Mouse (Mus musculus) 3134 (cell line): ENCODE measurements around the gene Gnai2.
A peak's percentile ranks its signal among the peaks of the same experiment; 100 is the strongest.

Experiments used
- DNase-seq: peaks from one replicate; pipeline ENCODE4 v3.0.0-alpha.2; 2011; ENCODE audit warnings: low spot score; ENCODE audit not compliant: insufficient read length; ENCODE audit errors: extremely low read depth

Gene Gnai2

DNA sequence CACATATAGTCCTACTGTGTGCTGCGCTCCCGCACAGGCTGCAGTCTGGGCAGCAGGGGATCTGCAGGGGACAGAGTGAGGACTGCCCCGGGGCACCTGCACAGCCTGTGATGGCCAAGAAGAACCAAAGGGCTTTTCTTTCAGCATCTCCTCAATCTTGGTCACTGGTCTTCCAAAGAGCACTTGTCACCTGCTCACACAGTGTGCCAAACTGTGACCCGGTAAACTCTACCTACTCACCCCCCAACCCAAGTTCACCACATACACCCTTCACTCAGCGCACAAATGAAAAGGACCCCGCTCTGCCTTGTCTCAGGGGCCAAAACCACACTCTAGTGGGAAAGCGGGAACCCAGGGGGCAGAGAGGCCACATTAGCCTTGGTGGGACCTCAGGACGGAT is 3.3 kb downstream of the Gnai2 start:
- DNase-seq = no peak

DNA sequence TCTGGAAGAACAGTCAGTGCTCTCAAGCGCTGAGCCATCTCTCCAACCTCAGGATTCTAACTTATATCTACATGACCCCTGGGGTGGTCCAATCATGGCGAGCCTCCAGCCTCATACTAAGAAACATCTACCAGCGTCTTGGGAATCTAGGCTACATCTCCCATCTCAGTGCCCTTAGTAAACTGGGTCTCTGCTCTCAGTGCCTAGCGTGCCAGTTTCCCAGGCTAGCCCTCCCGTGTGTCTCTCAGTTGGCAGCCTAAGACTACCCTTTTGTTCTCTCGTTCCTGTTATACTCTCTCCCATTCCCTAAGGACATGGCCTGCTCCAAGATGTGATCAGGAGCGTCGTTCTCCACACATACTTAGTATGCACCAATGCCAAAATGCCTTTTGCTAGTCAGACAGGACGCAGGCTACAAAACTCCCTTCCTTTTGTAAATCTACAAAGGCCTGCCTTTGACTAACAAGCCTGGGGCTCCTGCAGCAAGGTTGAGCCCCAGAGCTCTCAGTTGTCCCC is 3.8 kb downstream of the Gnai2 start:
- DNase-seq = no peak

DNA sequence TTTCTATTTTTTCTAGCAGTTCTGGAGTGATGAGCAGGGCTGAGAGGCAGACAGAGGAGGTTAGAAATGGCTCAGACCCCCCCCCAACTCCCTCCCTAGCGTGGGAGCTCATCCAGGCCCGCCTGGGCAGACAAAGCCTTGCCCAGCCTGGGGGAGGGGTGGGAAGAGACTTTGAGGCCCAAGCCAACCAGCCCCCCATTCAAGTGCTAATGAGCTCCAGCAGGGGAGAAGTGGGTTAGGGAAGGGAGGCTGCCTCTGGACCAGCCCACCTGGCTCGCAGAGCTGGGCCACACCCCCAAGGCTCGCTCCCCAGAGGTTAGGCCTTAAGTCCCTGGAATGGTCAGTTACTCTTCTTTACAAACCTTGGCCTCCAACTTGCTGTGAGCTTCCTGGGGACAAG is 4.6 kb downstream of the Gnai2 start:
- peak; percentile 50 for DNase-seq

DNA sequence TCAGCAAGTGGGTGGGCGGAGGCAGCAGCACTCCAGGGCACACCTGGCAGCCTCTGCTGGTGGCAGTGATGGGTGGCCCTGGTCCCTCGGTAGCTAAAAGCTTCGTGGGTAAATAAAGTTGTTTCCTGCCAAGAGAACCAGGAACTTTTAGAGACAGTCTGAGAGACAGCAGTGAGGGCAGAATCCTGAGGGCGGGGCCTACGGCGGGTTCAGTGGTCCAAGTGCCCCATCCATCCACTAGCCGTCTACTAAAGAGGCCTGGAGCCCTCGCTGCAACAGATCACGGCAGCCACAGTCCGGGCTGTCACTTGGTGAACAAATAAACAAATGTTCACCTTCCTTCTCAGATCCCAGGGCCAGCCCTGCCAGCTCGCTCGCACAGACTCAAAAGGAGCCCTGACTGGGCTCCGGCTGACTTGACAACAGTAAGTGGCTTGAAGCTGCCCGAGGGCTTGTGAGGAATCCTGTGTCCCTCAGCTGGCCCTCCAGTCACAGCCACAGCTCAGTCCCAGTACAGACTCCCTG is 5.2 kb downstream of the Gnai2 start:
- DNase-seq = peak; percentile 51

DNA sequence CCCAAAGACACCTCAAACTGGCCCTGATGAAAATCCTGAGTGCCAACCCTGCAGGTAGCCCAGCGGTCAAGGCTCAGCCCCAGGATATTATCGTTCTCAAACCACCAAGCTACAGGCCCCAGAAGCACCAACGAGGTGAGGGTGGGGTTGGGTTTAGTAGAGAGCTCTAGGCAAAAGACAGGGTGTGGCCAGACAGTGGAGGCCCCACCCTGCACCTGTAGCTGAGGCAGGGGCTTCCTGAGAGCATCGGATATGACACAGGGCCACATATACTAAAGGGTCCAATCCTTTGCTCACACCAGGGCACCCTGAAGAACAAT is 5.8 kb downstream of the Gnai2 start:
- no peak for DNase-seq

DNA sequence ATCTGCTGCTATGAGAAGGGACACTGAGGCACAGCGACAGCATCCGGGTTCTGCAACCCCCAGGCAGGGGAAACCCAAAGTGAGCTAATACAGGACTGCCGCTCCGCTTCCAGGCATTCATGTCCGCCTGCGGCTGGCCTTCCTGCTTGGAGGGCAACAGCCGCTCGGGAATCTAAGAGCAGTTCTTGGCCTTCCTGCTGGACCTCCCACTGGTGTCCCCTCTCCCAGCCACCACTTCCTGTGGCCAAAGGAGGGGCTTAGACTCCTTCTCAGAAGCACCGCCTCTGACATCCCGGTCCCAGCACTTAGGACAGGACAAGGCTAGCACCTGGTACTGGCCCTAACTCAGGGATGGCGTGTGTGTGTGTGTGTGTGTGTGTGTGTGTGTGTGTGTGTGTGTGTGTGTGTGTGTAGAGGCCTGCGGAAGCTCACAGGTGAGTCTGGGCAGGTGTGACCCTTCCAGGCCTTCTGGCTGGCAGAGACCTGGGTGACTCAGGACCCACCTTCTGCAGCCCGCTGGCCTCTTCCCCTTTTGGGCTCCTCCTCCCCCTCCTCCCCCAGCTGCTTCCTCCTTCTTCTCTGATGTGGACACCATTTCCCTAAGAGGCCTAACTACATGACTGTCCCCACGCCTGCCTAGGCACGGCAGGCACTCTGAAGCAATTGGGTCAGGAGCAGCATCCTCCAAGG is 6.3 kb downstream of the Gnai2 start:
- DNase-seq = no peak

DNA sequence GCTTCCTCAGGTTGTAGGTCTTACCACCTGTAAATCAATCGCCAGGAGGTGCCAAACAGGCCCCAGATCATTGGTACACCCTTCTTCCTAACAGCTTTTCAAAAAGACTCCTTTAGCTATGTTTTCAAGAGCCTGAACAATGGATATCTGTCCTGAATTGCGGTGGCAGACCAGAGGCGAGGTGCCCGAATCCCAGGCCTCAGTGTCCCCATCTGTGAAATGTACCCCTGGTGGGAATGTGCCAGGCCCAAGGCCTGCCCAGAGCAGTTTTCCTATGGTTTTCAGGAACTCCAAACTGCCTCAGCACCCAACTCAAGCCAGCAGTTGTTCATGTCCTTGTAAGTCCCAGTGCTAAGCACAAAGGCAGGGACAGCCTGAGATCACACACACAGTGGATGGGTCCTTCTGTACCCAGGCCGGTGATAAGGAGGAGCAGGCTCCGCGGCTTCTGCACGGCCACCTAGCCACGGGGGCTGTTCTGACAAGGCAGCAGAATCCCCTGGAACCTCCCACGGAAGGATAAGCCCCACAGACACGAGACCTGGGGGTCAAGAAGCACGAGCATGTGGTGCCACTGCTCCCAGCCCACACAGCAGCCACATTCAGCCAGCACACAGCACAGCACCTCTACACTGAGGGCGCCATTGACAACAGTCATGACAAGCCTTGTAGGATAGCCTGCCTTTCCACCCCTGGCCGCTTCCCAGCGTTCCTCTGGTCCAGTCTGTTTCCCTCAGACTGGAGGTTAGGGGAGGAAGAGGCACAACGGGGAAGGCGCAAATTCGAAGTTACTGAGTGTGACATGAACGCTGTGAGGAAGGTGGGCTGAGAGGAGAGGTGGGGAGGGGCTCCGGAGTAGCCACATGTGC is 7.5 kb downstream of the Gnai2 start:
- no peak for DNase-seq

DNA sequence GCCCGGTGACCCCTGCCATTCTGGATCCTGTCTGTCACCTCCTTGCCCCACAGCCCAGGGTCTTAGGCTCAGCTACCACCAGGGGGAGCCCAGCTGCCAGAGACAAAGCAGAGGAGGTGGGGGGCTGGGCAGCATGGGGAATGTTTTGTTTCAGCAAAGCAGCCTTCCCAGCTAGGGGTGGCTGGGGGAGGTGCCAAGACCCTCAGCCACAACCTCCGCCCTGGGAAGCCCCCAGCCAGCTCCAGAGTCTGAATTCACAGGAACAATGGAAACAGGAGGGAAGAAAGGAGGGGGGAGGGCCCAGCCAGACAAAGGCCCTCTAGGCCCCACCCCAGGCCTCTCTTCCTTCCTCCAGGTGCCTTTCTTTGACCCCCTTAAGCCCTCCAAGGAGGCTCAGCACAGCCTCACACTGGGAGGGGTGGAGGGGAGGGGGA is 8.3 kb downstream of the Gnai2 start:
- DNase-seq = no peak

DNA sequence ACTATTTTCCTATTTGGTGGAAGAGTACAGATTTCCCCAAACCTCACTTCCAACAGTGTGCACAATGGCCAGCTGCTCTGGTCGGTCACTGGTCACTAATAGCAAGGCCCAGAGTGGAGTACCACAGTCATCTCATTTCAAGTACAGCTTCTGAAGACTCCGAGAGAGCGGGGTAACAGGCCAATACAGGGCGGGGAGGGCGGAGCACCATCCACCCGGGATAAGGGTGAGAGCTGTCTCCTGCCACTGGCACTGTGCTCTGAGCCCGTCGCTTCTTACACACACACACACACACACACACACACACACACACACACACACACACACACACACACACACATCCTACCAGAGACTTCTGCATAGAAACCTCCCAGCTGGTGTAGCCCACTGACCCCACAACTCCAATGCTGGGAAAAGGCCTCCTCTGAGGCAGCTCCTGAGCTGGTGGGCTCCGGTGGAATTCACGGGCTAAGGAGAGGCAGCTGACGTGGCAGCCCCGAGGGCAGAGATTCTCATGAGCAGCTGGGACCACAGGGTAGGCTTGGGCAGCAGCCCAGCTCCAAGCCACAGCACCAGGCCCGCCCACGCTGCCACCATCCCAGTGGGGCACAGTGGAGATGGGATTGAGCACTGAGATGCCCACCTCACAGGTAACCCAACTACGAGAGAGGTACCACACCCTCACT is 8.9 kb downstream of the Gnai2 start:
- peak; percentile 89 for DNase-seq

DNA sequence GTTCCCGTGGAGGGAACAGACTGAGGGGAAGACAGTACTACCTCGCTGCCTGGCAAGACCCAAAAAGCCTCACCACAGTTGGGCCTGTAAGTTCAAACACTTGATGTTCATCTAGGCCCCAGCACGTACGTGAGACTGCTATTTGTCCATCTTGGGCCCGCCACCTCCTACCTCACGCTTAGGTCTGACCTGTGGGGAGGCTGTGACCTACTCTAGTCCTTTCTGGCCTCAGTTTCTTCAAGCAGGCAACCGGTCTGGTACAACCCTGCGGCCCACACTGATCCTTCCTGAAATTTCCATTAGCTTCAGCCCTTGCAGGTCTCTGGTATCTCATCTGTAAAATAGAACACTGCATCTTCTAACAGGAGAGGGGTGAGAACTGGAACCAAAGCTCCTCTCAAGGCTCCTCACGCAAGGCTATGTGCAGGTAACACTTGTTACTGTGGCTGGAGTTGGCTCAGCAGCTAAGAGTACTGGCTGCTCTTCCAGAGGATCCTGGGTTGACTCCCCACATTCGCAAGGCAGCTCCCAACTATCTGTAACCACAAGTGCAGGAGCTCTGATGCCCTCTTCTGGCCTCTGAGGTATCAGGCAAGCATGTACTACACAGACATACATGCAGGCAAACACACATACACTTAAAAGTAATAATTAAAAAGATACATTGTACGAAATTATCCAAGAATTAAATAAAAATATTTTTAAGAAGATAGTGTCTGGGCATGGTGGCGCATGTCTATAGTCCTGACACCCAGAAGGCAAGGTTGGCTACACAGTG is 9.6 kb downstream of the Gnai2 start:
- DNase-seq = no peak

DNA sequence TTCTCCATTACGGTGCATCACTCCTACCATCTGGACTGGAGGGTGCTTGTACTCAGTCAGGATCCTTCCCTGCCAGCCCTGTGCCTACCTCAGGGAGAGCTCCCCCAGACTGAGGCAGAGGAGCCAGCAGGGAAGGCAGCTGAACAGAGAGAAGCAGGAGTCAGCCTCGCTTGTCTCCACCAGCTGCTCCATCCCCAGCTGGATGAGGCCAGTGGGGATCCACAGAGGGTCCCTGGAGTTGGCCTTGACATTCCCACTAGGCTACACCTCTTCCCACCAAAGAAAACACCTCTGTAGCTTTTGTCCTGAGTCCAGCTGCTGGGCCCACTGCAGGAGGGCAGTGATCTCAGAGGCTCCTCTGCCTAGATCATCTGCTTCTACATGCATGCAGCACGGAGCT is 10.2 kb downstream of the Gnai2 start:
- DNase-seq = no peak

DNA sequence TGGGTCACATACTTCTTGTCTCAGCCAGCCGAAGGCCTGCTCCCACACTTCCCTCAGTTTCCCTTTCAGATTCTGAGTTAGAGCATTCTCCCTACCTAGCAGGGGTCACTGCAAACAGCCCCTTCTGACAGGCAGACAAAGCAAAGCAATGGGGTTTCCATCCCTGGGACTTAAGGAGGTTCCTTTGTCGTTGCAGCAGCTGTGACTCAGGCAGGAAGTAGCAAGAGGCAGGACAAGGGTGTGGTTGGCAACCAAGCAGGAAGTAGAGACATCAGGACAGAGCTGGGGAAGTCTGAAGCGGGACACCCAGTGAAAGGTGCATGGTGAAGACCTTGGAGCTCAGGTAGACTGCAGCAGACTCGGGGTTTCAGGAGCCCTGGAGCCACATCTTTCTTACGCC is 10.6 kb downstream of the Gnai2 start:
- DNase-seq = no peak

DNA sequence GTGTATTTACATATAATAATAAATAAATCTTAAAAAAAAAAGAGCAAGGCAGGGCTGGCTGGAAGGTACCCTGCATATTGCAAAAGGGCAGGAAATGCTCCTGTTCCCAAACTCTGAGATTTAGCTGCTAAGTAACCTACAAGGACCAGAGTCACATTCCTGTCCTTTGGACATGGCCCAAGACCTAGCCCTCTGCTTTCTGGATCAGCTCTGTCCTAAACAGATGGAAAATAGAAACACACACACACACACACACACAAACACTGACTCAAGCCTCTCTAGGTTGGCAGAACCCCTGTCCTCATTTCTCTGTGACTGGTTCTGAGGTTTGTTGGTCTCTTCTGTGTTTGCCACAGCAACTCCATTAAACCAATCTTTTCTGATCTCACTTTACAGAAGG is 14.2 kb downstream of the Gnai2 start:
- no peak for DNase-seq

DNA sequence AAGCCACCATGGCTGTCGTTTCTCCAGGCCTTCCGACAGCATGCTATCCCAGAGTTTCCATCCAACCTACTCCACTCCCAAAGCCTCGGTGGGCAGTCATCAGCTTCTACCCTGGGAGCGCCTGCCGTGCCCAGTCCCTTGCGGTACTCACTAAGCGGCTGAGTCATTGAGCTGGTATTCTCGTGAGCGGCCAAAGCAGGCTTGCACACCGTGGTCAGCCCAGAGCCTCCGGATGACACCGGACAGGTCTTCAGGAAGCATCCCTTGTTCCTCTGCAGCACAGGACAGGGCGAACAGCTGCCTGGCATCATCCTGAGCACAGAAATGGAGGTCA is 15.7 kb downstream of the Gnai2 start:
- peak; percentile 82 for DNase-seq

DNA sequence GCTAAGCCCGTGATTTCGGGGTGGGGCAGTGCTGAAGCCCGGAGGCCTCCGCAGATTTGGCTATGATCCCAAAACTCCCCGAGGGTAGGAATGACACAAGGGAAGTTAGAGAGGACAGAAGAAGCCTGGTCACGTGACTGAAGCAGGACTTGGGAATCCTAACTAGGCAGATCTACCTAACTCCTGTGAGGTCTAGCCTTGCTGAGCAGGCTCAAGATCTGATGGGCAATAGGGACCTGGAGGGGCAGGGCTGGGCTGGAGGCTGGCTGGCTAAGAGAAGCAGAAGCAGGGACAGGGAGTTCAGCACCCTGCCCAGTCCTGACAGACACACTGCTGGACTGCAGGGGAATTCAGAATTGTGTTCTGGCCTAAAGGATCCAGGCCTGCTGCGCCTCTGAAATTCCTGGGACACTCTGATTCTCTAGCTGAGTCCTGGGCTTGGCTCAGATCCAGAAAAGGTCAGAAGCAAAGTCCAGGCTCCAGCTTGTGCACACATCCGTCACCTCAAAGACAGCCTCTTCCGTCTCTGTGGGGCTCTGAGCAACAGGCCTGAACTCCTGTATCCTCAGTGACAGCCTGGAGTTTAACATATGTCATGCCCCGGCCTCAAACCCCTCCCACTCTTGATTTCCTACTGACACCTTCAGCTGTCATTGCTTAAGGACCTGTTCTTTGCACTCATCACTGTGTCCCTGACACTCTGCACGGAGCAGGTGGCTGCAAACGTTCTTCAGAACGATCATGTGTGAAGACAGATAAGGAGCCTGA is 16.2 kb downstream of the Gnai2 start:
- DNase-seq = peak; percentile 64

DNA sequence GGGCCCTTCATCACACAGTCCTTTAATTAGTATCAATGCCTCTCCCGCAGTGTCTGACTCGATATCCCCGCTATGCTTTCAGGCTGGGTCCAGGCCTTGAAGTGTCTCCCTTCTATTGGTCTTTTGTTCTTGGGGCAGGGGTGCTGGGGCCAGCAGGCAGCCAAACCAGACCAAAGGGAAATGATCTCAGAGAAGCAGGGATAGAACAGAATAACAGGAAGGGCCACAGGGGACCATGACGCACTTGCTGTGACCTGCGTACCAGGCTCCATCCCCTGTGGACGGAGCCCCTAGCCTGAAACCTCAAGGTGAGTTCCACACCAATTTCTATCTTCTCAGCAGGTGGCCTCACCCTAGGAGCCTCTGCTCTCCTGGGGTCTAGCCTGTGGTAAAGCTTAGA is 17.1 kb downstream of the Gnai2 start:
- DNase-seq = no peak

DNA sequence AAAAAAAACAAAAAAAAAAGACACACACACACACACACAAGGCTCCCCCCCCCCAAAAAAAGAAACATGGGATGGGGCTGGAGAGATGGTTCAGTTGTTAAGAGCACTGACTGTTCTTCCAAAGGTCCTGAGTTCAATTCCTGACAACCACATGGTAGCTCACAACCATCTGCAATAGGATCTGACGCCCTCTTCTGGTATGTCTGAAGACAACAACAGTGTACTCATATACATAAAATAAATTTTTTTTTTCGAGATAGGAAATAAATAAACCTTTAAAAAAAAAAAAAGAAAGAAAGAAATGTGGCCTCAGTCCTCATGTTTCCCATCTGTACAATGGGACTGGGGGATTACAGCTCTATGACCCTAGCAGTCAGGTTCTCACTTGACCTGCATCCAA is 17.7 kb downstream of the Gnai2 start:
- DNase-seq = no peak

DNA sequence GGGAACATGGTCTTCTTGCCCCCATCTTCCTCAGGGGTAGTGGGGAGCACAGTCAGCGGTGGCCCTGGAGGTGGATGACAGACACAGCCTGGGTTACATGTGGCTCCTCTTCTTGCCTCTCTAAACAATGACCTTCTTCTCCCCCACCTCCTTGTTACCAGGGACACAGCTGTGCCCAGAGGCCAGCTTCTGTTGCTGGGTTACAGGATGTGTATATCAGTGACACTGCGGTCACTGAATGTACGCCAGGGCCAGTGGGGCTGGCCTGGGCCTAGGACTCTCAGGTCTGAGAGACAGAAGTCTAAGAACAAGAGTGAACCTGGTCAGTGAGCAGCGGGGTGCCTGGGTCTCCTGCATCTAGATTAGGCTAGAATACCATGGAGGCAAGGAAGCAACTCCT is 20.1 kb downstream of the Gnai2 start:
- DNase-seq = no peak

DNA sequence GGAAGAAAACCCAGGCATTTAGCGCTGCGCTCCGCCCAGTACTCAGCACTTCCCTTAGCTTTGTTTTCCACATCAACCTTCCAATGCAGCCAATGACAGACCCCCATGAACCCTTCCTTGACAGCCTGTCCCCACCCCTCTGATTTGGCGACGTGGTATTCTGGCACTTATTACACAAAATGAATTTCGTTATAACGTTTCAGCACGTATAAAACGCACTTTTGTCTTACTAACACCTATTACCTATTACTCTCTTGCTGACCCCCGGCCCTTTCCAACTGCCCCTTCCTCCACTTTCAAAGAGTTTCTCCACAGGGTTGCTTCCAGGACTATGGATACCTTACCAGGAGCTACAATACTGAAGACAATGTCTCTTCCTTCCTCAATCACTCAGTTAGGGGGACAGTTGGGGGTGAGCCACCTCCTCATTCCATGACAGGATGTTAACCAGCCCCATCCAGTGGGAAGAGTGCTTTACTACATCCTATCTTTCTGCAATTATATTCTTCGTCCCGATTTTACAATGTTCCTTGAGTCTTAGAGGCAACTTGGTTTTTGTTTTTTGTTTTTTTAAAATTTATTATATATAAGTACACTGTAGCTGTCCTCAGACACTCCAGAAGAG is 22.1 kb downstream of the Gnai2 start:
- DNase-seq = no peak
